Mouse (Mus musculus) intestine, embryonic 16.5 days (tissue): ENCODE measurements around the gene Fam131b. TPM values are rescaled to one million over a fixed set of nuclear protein-coding genes. Genes with fewer than 3 reads are reported as not detected.

Source experiments
- ATAC-seq: fragments of 200-750 bp; cut with Nextera tagmentation; 2 replicates; pipeline ENCODE4 v1.8.0; 2017; ENCODE audit warnings: moderate TSS enrichment, moderate library complexity
- H3K27ac ChIP-seq: fragments of 300-500 bp; sonication (generic); 2 replicates; pipeline ENCODE4 v1.5.1; 2014; ENCODE audit warnings: mild to moderate bottlenecking, low read length
- H3K27me3 ChIP-seq: fragments of 300-500 bp; sonication (generic); replicated peaks from 2 replicates; pipeline ENCODE4 v1.6.1; 2014; ENCODE audit warnings: low read length, control low read depth, mixed read lengths; ENCODE audit not compliant: control insufficient read depth, insufficient read depth
- H3K36me3 ChIP-seq: fragments of 300-500 bp; sonication (generic); 2 replicates; pipeline ENCODE4 v1.6.1; 2014; ENCODE audit warnings: low read length, control low read depth; ENCODE audit not compliant: control insufficient read depth, insufficient read depth
- H3K4me1 ChIP-seq: fragments of 300-500 bp; sonication (generic); 2 replicates; pipeline ENCODE4 v1.6.1; 2014; ENCODE audit warnings: low read length, control low read depth, mixed read lengths; ENCODE audit not compliant: control insufficient read depth, insufficient read depth
- H3K4me2 ChIP-seq: fragments of 300-500 bp; sonication (generic); 2 replicates; pipeline ENCODE4 v1.6.1; 2014; ENCODE audit warnings: low read depth, low read length, control low read depth
- H3K4me3 ChIP-seq: fragments of 300-500 bp; sonication (generic); 2 replicates; pipeline ENCODE4 v1.5.1; 2014; ENCODE audit warnings: mild to moderate bottlenecking, low read length
- H3K9ac ChIP-seq: fragments of 300-500 bp; sonication (generic); 2 replicates; pipeline ENCODE4 v1.6.1; 2014; ENCODE audit warnings: low read depth, low read length
- H3K9me3 ChIP-seq: fragments of 300-500 bp; sonication (generic); 2 replicates; pipeline ENCODE4 v1.6.1; 2016; ENCODE audit warnings: low read length, control low read depth; ENCODE audit not compliant: control insufficient read depth
- WGBS: fragments of 180-500 bp; shearing (Covaris S2); extraction: QIAGEN DNeasy Blood & Tissue Kit; methylation state at CpG from one replicate; pipeline ENCODE4 v1.1.7; 2014; 5-methylcytosine and 5-hydroxymethylcytosine counted together
- polyA plus RNA-seq: library from polyadenylated mRNA; unstranded; fragments of >200 nt; fragmentation: Nextera tagmentation; extraction: Ambion mirVana; gene quantifications from 2 replicates; pipeline ENCODE4 v1.2.1, GENCODE M21; 2015

Gene Fam131b
- polyA plus RNA-seq, 1 experiment from 2014 or later, result 0.12 TPM

DNA sequence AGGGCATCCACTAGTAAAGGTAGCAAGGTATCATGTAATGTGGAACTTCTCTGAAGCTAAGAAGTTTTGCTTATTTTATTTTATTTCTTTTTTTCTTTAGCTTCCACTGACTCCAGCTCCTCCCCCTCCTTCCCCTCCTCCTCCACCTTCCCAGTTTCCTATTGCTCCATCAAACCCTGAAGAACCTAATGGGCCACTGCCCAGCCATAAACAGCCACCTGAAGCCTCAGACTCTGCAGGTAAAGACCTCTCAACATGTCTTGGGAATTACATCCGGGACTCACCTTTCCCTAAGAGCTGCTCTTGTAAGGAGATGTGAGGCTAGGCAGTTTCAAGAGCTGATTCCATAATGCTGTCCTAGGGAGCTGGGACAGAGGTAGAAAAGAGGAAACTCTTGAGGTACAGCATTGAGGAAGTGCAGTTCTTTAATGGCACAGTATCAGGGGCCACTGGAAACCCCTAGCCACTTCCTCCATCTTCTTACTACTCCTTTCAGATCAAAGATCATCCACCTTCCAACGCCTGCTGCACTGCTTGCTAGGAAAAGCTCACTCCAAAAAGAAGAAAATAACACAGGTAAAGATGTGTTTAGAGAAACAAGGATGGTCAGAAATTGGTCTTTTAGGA is 13.9 kb downstream of the Fam131b start:
- Histone ChIP-seq H3K27me3 (no peaks in the 10 kb centered on the region), H3K36me3 (no peaks in the 10 kb centered on the region), H3K9ac (no peak overlapping the region), H3K27ac (no peak overlapping the region), H3K4me1 (no peaks in the 10 kb centered on the region), H3K4me3 (no peak overlapping the region), H3K4me2 (no peak overlapping the region), H3K9me3 (no peaks in the 10 kb centered on the region)
- ATAC-seq, result peak; percentile 61
- WGBS, result 87% methylated on average over 2 of the region's 2 CpGs

- Histone ChIP-seq H3K9ac (no peak overlapping the region), H3K36me3 (no peaks in the 10 kb centered on the region), H3K27me3 (no peaks in the 10 kb centered on the region), H3K4me3 (no peak overlapping the region), H3K4me2 (no peak overlapping the region), H3K27ac (no peak overlapping the region), H3K9me3 (no peaks in the 10 kb centered on the region), H3K4me1 (no peaks in the 10 kb centered on the region)
- 50% methylated on average over 8 of the region's 8 CpGs for WGBS
- ATAC-seq, result peak; percentile 50
Observed at GRCm38 (mm10) chr6:42309816-42310378, 14.5 kb downstream of the Fam131b start.

GRCm38 (mm10) chr6:42299362-42299761 is 25.1 kb downstream of the Fam131b start:
- H3K27me3 ChIP-seq, result no peaks in the 10 kb centered on the region
- H3K36me3 ChIP-seq, result no peaks in the 10 kb centered on the region
- no peak overlapping the region for H3K9ac ChIP-seq
- no peaks in the 10 kb centered on the region for H3K4me1 ChIP-seq
- H3K4me2 ChIP-seq, result no peak overlapping the region
- no peak for ATAC-seq
- H3K9me3 ChIP-seq, result no peaks in the 10 kb centered on the region
- no peak overlapping the region for H3K4me3 ChIP-seq
- 91% methylated on average over 5 of the region's 5 CpGs for WGBS
- H3K27ac ChIP-seq, result no peak overlapping the region

GRCm38 (mm10) chr6:42295549-42296094 is 28.8 kb downstream of the Fam131b start:
- WGBS, result 60% methylated on average over 3 of the region's 3 CpGs
- no peaks in the 10 kb centered on the region for H3K4me1 ChIP-seq
- peak; percentile 94 for ATAC-seq

GRCm38 (mm10) chr6:42293327-42293726 is 31.1 kb downstream of the Fam131b start:
- no peaks in the 10 kb centered on the region for H3K9me3 ChIP-seq

More at GRCm38 (mm10) chr6:42295549-42296094, 28.8 kb downstream of the Fam131b start:
- no peak overlapping the region for H3K27ac ChIP-seq
- H3K9me3 ChIP-seq, result no peaks in the 10 kb centered on the region
- H3K9ac ChIP-seq, result no peak overlapping the region
- H3K4me3 ChIP-seq, result no peak overlapping the region
- H3K27me3 ChIP-seq, result no peaks in the 10 kb centered on the region
- no peaks in the 10 kb centered on the region for H3K36me3 ChIP-seq
- no peak overlapping the region for H3K4me2 ChIP-seq

DNA sequence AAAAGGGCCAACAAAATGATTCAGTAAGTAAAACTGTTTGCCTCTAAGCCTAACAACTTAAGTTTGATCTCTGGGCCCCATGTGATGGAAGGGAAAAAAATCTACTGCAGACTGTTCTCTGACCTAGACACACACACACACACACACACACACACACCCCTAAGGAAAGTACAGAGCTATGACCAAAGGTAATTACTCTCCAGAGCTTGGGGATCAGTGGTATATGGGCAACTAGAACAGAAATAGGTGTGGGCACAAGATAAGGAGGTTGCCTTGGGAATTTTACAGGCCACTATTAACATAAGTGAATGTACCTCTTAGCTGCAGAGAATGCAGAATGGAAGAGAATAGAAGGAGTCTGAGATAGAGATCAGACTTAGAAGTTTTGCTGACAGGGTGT is 36.9 kb downstream of the Fam131b start:
- H3K4me3 ChIP-seq, result no peak overlapping the region
- no peak overlapping the region for H3K4me2 ChIP-seq
- ATAC-seq, result peak; percentile 95
- no peaks in the 10 kb centered on the region for H3K4me1 ChIP-seq
- H3K36me3 ChIP-seq, result no peaks in the 10 kb centered on the region
- H3K9me3 ChIP-seq, result no peaks in the 10 kb centered on the region
- no peaks in the 10 kb centered on the region for H3K27me3 ChIP-seq
- no peak overlapping the region for H3K27ac ChIP-seq
- no peak overlapping the region for H3K9ac ChIP-seq

More at GRCm38 (mm10) chr6:42293327-42293726, 31.1 kb downstream of the Fam131b start:
- ATAC-seq, result no peak
- no peaks in the 10 kb centered on the region for H3K4me1 ChIP-seq
- H3K27me3 ChIP-seq, result no peaks in the 10 kb centered on the region
- H3K4me3 ChIP-seq, result no peak overlapping the region
- no peak overlapping the region for H3K4me2 ChIP-seq
- 82% methylated on average over 6 of the region's 6 CpGs for WGBS
- H3K27ac ChIP-seq, result no peak overlapping the region
- H3K9ac ChIP-seq, result no peak overlapping the region
- H3K36me3 ChIP-seq, result no peaks in the 10 kb centered on the region

GRCm38 (mm10) chr6:42286448-42286847 is 38.0 kb downstream of the Fam131b start, which contains the start of gene Clcn1:
Clcn1 (plus strand) TSS chr6:42286685.
- WGBS, result 65% methylated on average over 5 of the region's 5 CpGs
- peaks cover 4% of the 10 kb centered on the region; the same call in 1 of the 2 replicates for H3K36me3 ChIP-seq
- H3K9me3 ChIP-seq, result no peaks in the 10 kb centered on the region
- H3K4me1 ChIP-seq, result no peaks in the 10 kb centered on the region
- H3K27ac ChIP-seq, result no peak within 1 kb of the TSS
- no peak within 1 kb of the TSS for H3K9ac ChIP-seq
- no peak within 1 kb of the TSS for H3K4me3 ChIP-seq
- no peaks in the 10 kb centered on the region for H3K27me3 ChIP-seq
- no peak for ATAC-seq
- no peak within 1 kb of the TSS for H3K4me2 ChIP-seq

- Histone ChIP-seq H3K4me2 (no peak overlapping the region), H3K4me3 (no peak overlapping the region), H3K27me3 (no peaks in the 10 kb centered on the region), H3K36me3 (peaks cover 14% of the 10 kb centered on the region; the same call in 1 of the 2 replicates), H3K4me1 (no peaks in the 10 kb centered on the region), H3K27ac (no peak overlapping the region), H3K9me3 (no peaks in the 10 kb centered on the region), H3K9ac (no peak overlapping the region)
- 79% methylated on average over 5 of the region's 5 CpGs for WGBS
- ATAC-seq, result no peak
Observed at GRCm38 (mm10) chr6:42282865-42283528, 41.4 kb downstream of the Fam131b start.

DNA sequence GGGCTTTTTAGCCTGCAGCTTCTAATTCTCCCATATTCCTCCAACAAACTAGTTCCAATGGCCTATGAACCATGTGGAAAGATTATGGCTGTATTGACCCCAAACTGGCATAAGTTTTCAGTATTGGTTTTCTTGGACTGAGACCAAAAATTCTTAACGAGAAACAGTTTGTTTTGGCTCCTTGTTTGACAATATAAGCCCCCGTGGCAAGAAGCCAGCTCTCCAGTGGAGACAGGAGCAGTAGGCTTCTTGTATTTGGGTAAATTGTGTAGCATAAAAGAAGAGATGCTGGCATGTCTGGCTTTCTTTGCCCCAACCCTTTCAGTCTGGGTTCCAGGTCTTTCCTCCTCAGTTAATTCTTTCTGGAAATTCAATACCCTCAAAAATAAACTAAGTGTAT is 48.3 kb downstream of the Fam131b start:
- Histone ChIP-seq H3K4me3 (no peak overlapping the region), H3K4me1 (no peaks in the 10 kb centered on the region), H3K36me3 (peaks cover 21% of the 10 kb centered on the region), H3K9ac (no peak overlapping the region), H3K27me3 (no peaks in the 10 kb centered on the region), H3K4me2 (no peak overlapping the region), H3K27ac (no peak overlapping the region), H3K9me3 (no peaks in the 10 kb centered on the region)
- 64% methylated on average over 2 of the region's 2 CpGs for WGBS
- no peak for ATAC-seq
